Mouse (Mus musculus): ENCODE results near the gene Pde1a. TPM values are rescaled to one million over a fixed set of nuclear protein-coding genes. Genes with fewer than 3 reads are reported as not detected.
A peak's percentile ranks its signal among the peaks of the same experiment; 100 is the strongest.

The Pde1a gene
- polyA plus RNA-seq, 1 experiment from 2014 or later: 40.5 TPM

GRCm38 (mm10) chr2:79991642-79992041 lies 137.6 kb downstream of the Pde1a start:
- H3K4me2 ChIP-seq: no peak overlapping the region
- no peaks in the 10 kb centered on the region for H3K27me3 ChIP-seq (replicated peaks)
- H3K36me3 ChIP-seq: no peaks in the 10 kb centered on the region
- WGBS: 59% methylated on average over 6 of the region's 6 CpGs
- ATAC-seq (ENCODE audit: insufficient number of reproducible peaks, low FRiP score): no peak
- H3K27ac ChIP-seq (ENCODE audit: poor library complexity, severe bottlenecking): no peak overlapping the region
- H3K4me1 ChIP-seq (replicated peaks): no peaks in the 10 kb centered on the region
- no peak overlapping the region for H3K9ac ChIP-seq
- H3K4me3 ChIP-seq: no peak overlapping the region
- H3K9me3 ChIP-seq (replicated peaks): no peaks in the 10 kb centered on the region

GRCm38 (mm10) chr2:79983778-79984177 lies 145.5 kb downstream of the Pde1a start:
- Histone ChIP-seq H3K4me2 (0 out of 2 replicates have a peak overlapping the region, but pooled peaks have one; percentile 7), H3K27me3 (replicated peaks) (no peaks in the 10 kb centered on the region), H3K9me3 (replicated peaks) (no peaks in the 10 kb centered on the region), H3K36me3 (no peaks in the 10 kb centered on the region), H3K27ac (ENCODE audit: poor library complexity, severe bottlenecking) (peak overlapping the region; percentile 70; the same call in 1 of the 2 replicates), H3K4me3 (no peak overlapping the region), H3K9ac (no peak overlapping the region), H3K4me1 (replicated peaks) (peaks cover 23% of the 10 kb centered on the region)
- ATAC-seq (ENCODE audit: insufficient number of reproducible peaks, low FRiP score): no peak
- 24% methylated on average over 4 of the region's 4 CpGs for WGBS

DNA sequence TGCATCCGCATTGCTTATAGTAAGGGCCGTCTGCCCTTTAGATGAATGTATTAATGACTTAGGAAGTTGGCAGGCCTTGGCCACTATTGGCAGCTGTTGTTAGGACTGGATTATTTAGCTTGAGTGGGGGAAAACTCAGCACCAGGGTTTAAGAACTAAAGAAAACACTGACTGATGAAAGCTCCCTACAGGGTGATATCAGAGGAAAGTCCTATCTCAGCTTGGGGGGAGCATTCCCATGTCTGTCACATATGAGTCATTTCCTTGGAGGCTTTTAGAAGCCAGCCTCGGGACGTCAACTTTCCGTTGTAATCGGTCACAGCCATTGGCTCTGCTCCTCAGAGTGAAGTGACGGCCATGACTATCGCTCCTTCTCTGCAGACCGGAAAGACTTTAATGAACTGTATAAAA lies 146.0 kb downstream of the Pde1a start:
- Histone ChIP-seq H3K4me2 (0 out of 2 replicates have a peak overlapping the region, but pooled peaks have one; percentile 13), H3K27me3 (replicated peaks) (no peaks in the 10 kb centered on the region), H3K36me3 (no peaks in the 10 kb centered on the region), H3K27ac (ENCODE audit: poor library complexity, severe bottlenecking) (peak overlapping the region; percentile 74), H3K4me3 (no peak overlapping the region), H3K4me1 (replicated peaks) (peaks cover 23% of the 10 kb centered on the region), H3K9ac (no peak overlapping the region), H3K9me3 (replicated peaks) (no peaks in the 10 kb centered on the region)
- WGBS: 27% methylated on average over 9 of the region's 9 CpGs
- peak; percentile 86 for ATAC-seq (ENCODE audit: insufficient number of reproducible peaks, low FRiP score)

DNA sequence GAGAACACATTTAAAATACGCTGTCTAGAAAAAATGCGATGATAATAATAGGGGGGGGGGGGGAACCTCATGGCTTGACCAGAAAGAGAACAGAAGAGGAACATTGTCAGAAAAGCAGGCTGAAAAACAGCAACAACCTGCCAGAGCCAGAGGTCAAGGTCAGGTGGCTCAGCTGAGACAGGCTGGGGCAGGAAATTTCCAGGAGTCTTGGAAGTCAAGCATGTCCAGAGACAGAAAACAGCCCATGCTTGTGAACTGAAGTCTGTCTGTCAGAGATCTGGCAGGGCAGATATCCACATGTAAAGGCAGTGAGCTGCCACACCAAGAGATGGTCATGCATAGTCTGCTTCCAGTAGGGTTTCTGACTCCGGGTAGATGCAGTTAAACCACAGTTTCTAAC lies 147.5 kb downstream of the Pde1a start:
- Histone ChIP-seq H3K27ac (ENCODE audit: poor library complexity, severe bottlenecking) (0 out of 2 replicates have a peak overlapping the region, but pooled peaks have one; percentile 33), H3K4me3 (no peak overlapping the region), H3K27me3 (replicated peaks) (no peaks in the 10 kb centered on the region), H3K4me1 (replicated peaks) (peaks cover 30% of the 10 kb centered on the region), H3K4me2 (no peak overlapping the region), H3K9ac (no peak overlapping the region), H3K9me3 (replicated peaks) (no peaks in the 10 kb centered on the region), H3K36me3 (no peaks in the 10 kb centered on the region)
- no peak for ATAC-seq (ENCODE audit: insufficient number of reproducible peaks, low FRiP score)
- 89% methylated on average over 3 of the region's 3 CpGs for WGBS

- no peaks in the 10 kb centered on the region for H3K27me3 ChIP-seq (replicated peaks)
- ATAC-seq (ENCODE audit: insufficient number of reproducible peaks, low FRiP score): no peak
- no peak overlapping the region for H3K4me3 ChIP-seq
- H3K4me2 ChIP-seq: no peak overlapping the region
- no peak overlapping the region for H3K27ac ChIP-seq (ENCODE audit: poor library complexity, severe bottlenecking)
- H3K4me1 ChIP-seq (replicated peaks): peaks cover 27% of the 10 kb centered on the region
- H3K9ac ChIP-seq: no peak overlapping the region
- H3K36me3 ChIP-seq: no peaks in the 10 kb centered on the region
- 76% methylated on average over 1 of the region's 1 CpGs for WGBS
- H3K9me3 ChIP-seq (replicated peaks): no peaks in the 10 kb centered on the region
Observed at GRCm38 (mm10) chr2:79978992-79979391, 150.3 kb downstream of the Pde1a start.

- WGBS: 38% methylated on average over 5 of the region's 5 CpGs
- Histone ChIP-seq H3K4me1 (replicated peaks) (peaks cover 19% of the 10 kb centered on the region), H3K9ac (no peak overlapping the region), H3K27ac (ENCODE audit: poor library complexity, severe bottlenecking) (no peak overlapping the region), H3K4me3 (no peak overlapping the region), H3K27me3 (replicated peaks) (no peaks in the 10 kb centered on the region), H3K4me2 (peak overlapping the region; percentile 18; the same call in 1 of the 2 replicates), H3K36me3 (no peaks in the 10 kb centered on the region), H3K9me3 (replicated peaks) (no peaks in the 10 kb centered on the region)
- ATAC-seq (ENCODE audit: insufficient number of reproducible peaks, low FRiP score): no peak
Observed at GRCm38 (mm10) chr2:79977259-79977658, 152.0 kb downstream of the Pde1a start.

DNA sequence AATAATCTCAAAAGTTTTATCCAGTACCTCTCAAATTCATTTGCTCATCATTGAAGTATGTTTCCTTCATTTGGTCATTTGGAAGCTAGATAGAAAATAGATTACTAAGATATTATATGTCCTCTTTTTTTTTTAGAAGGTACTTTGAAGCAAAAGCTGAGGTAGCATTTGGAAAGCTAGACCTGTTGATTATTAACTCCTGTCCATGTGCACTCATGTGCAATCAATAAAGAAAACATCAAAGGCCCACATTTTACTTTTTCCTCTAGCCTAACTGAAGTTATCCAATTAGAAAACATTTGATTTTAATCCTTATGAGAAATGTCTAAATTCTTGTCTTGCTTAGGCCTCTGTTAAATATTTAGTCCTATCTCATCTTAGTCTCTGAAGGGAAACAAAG lies 153.3 kb downstream of the Pde1a start:
- Histone ChIP-seq H3K9me3 (replicated peaks) (no peaks in the 10 kb centered on the region), H3K4me3 (no peak overlapping the region), H3K9ac (no peak overlapping the region), H3K4me2 (no peak overlapping the region), H3K27ac (ENCODE audit: poor library complexity, severe bottlenecking) (no peak overlapping the region), H3K27me3 (replicated peaks) (no peaks in the 10 kb centered on the region), H3K4me1 (replicated peaks) (peaks cover 14% of the 10 kb centered on the region), H3K36me3 (no peaks in the 10 kb centered on the region)
- ATAC-seq (ENCODE audit: insufficient number of reproducible peaks, low FRiP score): no peak

DNA sequence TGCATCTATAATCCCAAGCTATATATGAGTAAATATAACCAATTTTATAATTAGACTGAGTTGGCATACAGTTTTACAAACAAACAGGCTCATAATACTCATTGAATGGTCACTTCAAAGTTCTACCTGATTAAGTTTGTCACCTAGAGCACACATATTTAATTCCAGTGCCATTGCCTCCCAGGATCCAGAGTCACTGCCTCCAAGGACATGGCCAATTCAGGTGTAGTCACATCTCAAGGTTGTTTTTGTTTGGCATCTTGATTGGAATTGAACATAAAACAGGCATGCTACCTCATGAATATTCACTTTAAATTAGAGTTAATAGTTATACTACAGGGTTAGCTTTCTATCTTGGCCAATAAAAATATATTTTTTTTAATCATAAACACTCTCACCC lies 157.0 kb downstream of the Pde1a start:
- Histone ChIP-seq H3K4me2 (no peak overlapping the region), H3K9me3 (replicated peaks) (no peaks in the 10 kb centered on the region), H3K4me3 (no peak overlapping the region), H3K4me1 (replicated peaks) (peaks cover 9% of the 10 kb centered on the region), H3K9ac (no peak overlapping the region), H3K27me3 (replicated peaks) (no peaks in the 10 kb centered on the region), H3K36me3 (no peaks in the 10 kb centered on the region), H3K27ac (ENCODE audit: poor library complexity, severe bottlenecking) (no peak overlapping the region)
- no peak for ATAC-seq (ENCODE audit: insufficient number of reproducible peaks, low FRiP score)

GRCm38 (mm10) chr2:79969594-79969993 lies 159.7 kb downstream of the Pde1a start:
- ATAC-seq (ENCODE audit: insufficient number of reproducible peaks, low FRiP score): no peak
- H3K4me2 ChIP-seq: no peak overlapping the region
- 48% methylated on average over 5 of the region's 5 CpGs for WGBS

GRCm38 (mm10) chr2:79966681-79967506 lies 162.4 kb downstream of the Pde1a start:
- Histone ChIP-seq H3K27ac (ENCODE audit: poor library complexity, severe bottlenecking) (peak overlapping the region; percentile 35; the same call in 1 of the 2 replicates), H3K9me3 (replicated peaks) (0 out of 2 replicates have a peak, but pooled peaks cover 3% of the 10 kb centered on the region), H3K4me2 (peak overlapping the region; percentile 5; the same call in 1 of the 2 replicates), H3K4me3 (no peak overlapping the region), H3K4me1 (replicated peaks) (peaks cover 17% of the 10 kb centered on the region), H3K36me3 (no peaks in the 10 kb centered on the region), H3K27me3 (replicated peaks) (no peaks in the 10 kb centered on the region), H3K9ac (no peak overlapping the region)
- ATAC-seq (ENCODE audit: insufficient number of reproducible peaks, low FRiP score): peak; percentile 53
- WGBS: 49% methylated on average over 9 of the region's 9 CpGs

More at GRCm38 (mm10) chr2:79969594-79969993, 159.7 kb downstream of the Pde1a start:
- H3K9ac ChIP-seq: no peak overlapping the region
- no peak overlapping the region for H3K27ac ChIP-seq (ENCODE audit: poor library complexity, severe bottlenecking)
- peaks cover 17% of the 10 kb centered on the region for H3K4me1 ChIP-seq (replicated peaks)
- no peak overlapping the region for H3K4me3 ChIP-seq
- no peaks in the 10 kb centered on the region for H3K36me3 ChIP-seq
- no peaks in the 10 kb centered on the region for H3K27me3 ChIP-seq (replicated peaks)
- H3K9me3 ChIP-seq (replicated peaks): no peaks in the 10 kb centered on the region

- no peak for ATAC-seq (ENCODE audit: insufficient number of reproducible peaks, low FRiP score)
- H3K36me3 ChIP-seq: no peaks in the 10 kb centered on the region
- no peak overlapping the region for H3K9ac ChIP-seq
- WGBS: 47% methylated on average over 1 of the region's 1 CpGs
- H3K4me2 ChIP-seq: no peak overlapping the region
- peaks cover 17% of the 10 kb centered on the region for H3K4me1 ChIP-seq (replicated peaks)
- no peak overlapping the region for H3K4me3 ChIP-seq
- no peaks in the 10 kb centered on the region for H3K27me3 ChIP-seq (replicated peaks)
- no peak overlapping the region for H3K27ac ChIP-seq (ENCODE audit: poor library complexity, severe bottlenecking)
- H3K9me3 ChIP-seq (replicated peaks): 0 out of 2 replicates have a peak, but pooled peaks cover 3% of the 10 kb centered on the region
Observed at GRCm38 (mm10) chr2:79966086-79966485, 163.2 kb downstream of the Pde1a start.

Data from heart, embryonic 12.5 days (tissue).